Mouse (Mus musculus): ENCODE measurements around the gene Sim2. TPM values are rescaled to one million over a fixed set of nuclear protein-coding genes. Genes with fewer than 3 reads are reported as not detected.

Sim2 gene
- total and polyA plus RNA-seq, 2 experiments from 2014 or later, result not detected

DNA sequence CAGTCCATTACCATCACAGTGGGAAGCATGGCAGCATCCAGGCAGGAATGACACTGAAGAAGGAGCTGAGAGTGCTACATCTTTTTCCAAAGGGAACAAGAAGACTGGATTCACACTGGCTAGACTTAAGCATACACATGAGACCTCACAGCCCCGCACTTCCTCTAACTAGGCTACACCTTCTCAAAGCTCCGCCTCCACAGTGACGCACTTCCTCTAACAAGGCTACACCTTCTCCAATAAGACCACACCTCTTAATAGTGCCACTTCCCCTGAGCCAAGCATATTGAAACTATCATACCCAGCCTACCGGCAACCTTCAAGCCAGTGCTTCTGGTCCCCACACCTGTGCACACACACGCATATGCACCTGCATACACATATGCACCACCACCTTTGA lies 15.7 kb upstream of the Sim2 start:
- Histone ChIP-seq H3K9me3 (replicated peaks; ENCODE audit: control insufficient read depth, low read length) (no peaks in the 10 kb centered on the region), H3K27ac (ENCODE audit: low read depth) (no peak overlapping the region), H3K9ac (replicated peaks; ENCODE audit: low read depth, low read length) (no peak overlapping the region), H3K36me3 (replicated peaks; ENCODE audit: control insufficient read depth, insufficient read depth, low read length) (no peaks in the 10 kb centered on the region), H3K27me3 (ENCODE audit: control insufficient read depth, insufficient read depth, low read length) (peaks cover 9% of the 10 kb centered on the region), H3K4me2 (ENCODE audit: low read depth, low read length) (no peak overlapping the region), H3K4me3 (ENCODE audit: low read depth, low read length) (no peak overlapping the region), H3K4me1 (ENCODE audit: control insufficient read depth, insufficient read depth) (no peaks in the 10 kb centered on the region)
- ATAC-seq (ENCODE audit: insufficient read depth, low read depth) (no peak), DNase-seq (ENCODE audit: low spot score) (no peak)
- 95% methylated on average over 5 of the region's 5 CpGs for WGBS
- TF ChIP-seq CTCF (IDR thresholded peaks at IDR 0.05; ENCODE audit: low read depth) (no peak), EP300 (IDR thresholded peaks at IDR 0.05; ENCODE audit: low read depth) (no peak)

DNA sequence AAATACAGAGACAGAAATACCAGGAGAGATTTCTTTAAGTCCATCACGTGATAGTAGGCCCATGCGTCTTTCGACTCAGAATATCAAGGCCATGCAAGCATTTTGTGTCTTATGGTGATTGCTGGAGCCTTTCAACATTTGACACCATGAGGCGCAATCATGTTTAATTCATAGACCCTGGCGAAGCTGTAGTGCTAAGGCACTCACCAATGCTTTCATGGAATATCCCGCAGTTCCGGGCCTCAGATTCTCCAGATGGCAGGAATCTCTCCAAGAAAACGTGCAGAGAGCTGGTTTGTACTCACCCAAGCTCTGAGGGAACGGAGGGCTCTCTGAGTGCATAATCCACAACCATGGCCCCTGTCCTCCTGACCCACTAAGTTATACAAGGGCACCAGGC lies 13.8 kb upstream of the Sim2 start:
- no peak overlapping the region for H3K4me3 ChIP-seq (ENCODE audit: low read depth, low read length)
- H3K9me3 ChIP-seq (replicated peaks; ENCODE audit: control insufficient read depth, low read length), result 0 out of 2 replicates have a peak, but pooled peaks cover 3% of the 10 kb centered on the region
- TF ChIP-seq CTCF (IDR thresholded peaks at IDR 0.05; ENCODE audit: low read depth), result no peak
- TF ChIP-seq EP300 (IDR thresholded peaks at IDR 0.05; ENCODE audit: low read depth), result no peak
- ATAC-seq (ENCODE audit: insufficient read depth, low read depth) (no peak), DNase-seq (ENCODE audit: low spot score) (no peak)
- no peak overlapping the region for H3K27ac ChIP-seq (ENCODE audit: low read depth)
- H3K4me1 ChIP-seq (ENCODE audit: control insufficient read depth, insufficient read depth), result no peaks in the 10 kb centered on the region
- 82% methylated on average over 9 of the region's 9 CpGs for WGBS
- H3K9ac ChIP-seq (replicated peaks; ENCODE audit: low read depth, low read length), result no peak overlapping the region
- H3K27me3 ChIP-seq (ENCODE audit: control insufficient read depth, insufficient read depth, low read length), result peaks cover 23% of the 10 kb centered on the region
- no peak overlapping the region for H3K4me2 ChIP-seq (ENCODE audit: low read depth, low read length)
- H3K36me3 ChIP-seq (replicated peaks; ENCODE audit: control insufficient read depth, insufficient read depth, low read length), result no peaks in the 10 kb centered on the region

DNA sequence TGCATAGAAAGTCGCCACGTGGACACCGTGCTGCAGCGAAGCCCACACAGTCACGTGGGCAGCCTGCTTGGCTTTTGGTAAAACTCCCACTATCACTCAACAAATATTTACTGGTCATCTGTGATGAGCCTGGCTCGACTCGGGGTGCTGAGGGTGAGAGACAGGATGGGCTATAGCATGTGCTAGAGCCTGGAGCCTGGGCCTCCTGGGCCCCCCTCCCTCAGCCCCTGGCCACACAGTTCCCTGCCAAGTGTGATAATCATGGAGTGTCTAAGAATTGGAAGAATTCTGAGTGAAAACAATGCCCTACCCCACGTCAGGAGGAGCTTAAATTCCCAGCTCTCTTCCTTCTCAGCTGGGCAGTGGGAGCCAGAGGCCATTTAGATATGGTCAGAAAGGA lies 13.3 kb upstream of the Sim2 start:
- H3K27me3 ChIP-seq (ENCODE audit: control insufficient read depth, insufficient read depth, low read length), result peaks cover 28% of the 10 kb centered on the region
- 0 out of 2 replicates have a peak, but pooled peaks cover 3% of the 10 kb centered on the region for H3K9me3 ChIP-seq (replicated peaks; ENCODE audit: control insufficient read depth, low read length)
- no peak for DNase-seq (ENCODE audit: low spot score)
- H3K9ac ChIP-seq (replicated peaks; ENCODE audit: low read depth, low read length), result no peak overlapping the region
- no peak overlapping the region for H3K4me2 ChIP-seq (ENCODE audit: low read depth, low read length)
- H3K27ac ChIP-seq (ENCODE audit: low read depth), result no peak overlapping the region
- whole genome bisulfite sequencing, result 49% methylated on average over 8 of the region's 8 CpGs
- no peak overlapping the region for H3K4me3 ChIP-seq (ENCODE audit: low read depth, low read length)
- no peaks in the 10 kb centered on the region for H3K36me3 ChIP-seq (replicated peaks; ENCODE audit: control insufficient read depth, insufficient read depth, low read length)
- no peak for ATAC-seq (ENCODE audit: insufficient read depth, low read depth)
- TF ChIP-seq CTCF (IDR thresholded peaks at IDR 0.05; ENCODE audit: low read depth) (no peak), EP300 (IDR thresholded peaks at IDR 0.05; ENCODE audit: low read depth) (no peak)
- no peaks in the 10 kb centered on the region for H3K4me1 ChIP-seq (ENCODE audit: control insufficient read depth, insufficient read depth)

DNA sequence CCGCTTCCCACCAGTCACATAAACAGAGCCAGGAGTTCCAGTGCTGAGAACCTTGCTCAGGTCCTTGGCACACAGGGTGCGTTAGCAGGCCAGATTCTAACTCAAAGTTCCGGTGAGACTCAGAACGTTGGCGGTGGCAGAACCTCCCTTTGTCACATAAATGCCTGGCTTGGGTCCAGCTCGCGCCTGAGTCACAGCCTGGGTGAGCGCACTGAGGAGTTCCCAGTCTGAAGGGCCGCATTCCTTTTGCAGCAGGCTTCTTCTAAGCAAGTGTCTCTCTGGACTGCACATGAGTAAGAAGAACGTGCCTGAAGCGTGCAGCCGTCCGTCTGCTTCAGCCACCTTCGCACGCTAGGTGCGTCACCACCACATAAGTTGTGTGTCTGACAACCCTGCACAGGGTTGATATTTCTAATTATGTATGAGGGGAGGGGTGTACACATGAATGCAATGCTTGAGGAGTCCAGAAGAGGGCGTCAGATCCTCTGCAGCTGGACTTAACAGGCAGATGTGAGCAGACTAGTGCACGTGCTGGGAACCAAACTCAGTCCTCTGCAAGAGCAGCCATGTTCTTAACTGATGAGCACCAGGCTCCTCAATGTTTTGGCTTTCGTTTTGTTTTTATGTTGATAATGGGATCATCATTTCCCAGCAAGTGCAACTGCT lies 9.2 kb upstream of the Sim2 start:
- Histone ChIP-seq H3K4me1 (ENCODE audit: control insufficient read depth, insufficient read depth) (no peaks in the 10 kb centered on the region), H3K27me3 (ENCODE audit: control insufficient read depth, insufficient read depth, low read length) (peaks cover 68% of the 10 kb centered on the region), H3K27ac (ENCODE audit: low read depth) (no peak overlapping the region), H3K9ac (replicated peaks; ENCODE audit: low read depth, low read length) (no peak overlapping the region), H3K4me2 (ENCODE audit: low read depth, low read length) (no peak overlapping the region), H3K4me3 (ENCODE audit: low read depth, low read length) (no peak overlapping the region), H3K36me3 (replicated peaks; ENCODE audit: control insufficient read depth, insufficient read depth, low read length) (no peaks in the 10 kb centered on the region), H3K9me3 (replicated peaks; ENCODE audit: control insufficient read depth, low read length) (0 out of 2 replicates have a peak, but pooled peaks cover 3% of the 10 kb centered on the region)
- ATAC-seq (ENCODE audit: insufficient read depth, low read depth) (no peak), DNase-seq (ENCODE audit: low spot score) (peak; percentile 5)
- 45% methylated on average over 19 of the region's 19 CpGs for WGBS
- TF ChIP-seq CTCF (IDR thresholded peaks at IDR 0.05; ENCODE audit: low read depth), result no peak
- TF ChIP-seq EP300 (IDR thresholded peaks at IDR 0.05; ENCODE audit: low read depth), result no peak

DNA sequence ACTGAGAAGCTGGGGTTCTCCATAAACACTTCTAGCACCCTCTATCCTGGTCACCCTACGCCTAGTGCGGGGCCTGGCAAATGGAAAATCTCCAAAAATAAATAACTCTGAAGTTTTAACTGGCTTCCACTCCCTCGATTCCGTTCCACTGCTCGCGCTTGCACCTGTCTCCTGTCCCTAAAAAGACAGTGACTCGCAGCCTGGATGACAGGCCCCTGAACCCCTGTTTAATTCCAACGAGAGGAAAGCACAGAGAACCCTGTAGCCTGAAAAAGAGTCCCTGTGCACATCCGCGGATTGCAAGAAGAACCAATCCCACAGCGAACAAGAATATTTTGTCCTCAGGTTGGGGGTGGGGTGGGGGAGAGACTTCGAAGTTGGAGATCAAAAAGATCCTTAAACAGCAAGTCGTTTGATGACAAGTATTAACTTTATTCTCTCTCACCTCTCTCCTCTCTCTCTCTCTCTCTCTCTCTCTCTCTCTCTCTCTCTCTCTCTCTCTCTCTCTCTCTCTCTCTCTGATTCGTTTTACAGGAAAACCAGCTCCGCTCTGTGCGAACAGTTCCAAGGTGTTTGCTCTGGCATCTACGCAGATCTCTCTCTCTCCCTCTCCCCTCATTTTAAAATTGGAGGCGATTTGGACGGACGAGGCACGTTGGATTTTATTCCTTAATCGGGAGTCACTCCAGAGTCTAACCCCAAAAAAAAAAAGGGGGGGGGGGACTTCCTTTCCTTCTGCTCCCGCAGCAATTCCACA lies 6.2 kb upstream of the Sim2 start:
- 5% methylated on average over 22 of the region's 23 CpGs for WGBS
- Histone ChIP-seq H3K4me3 (ENCODE audit: low read depth, low read length) (no peak overlapping the region), H3K4me1 (ENCODE audit: control insufficient read depth, insufficient read depth) (no peaks in the 10 kb centered on the region), H3K4me2 (ENCODE audit: low read depth, low read length) (no peak overlapping the region), H3K9me3 (replicated peaks; ENCODE audit: control insufficient read depth, low read length) (0 out of 2 replicates have a peak, but pooled peaks cover 3% of the 10 kb centered on the region), H3K27ac (ENCODE audit: low read depth) (no peak overlapping the region), H3K27me3 (ENCODE audit: control insufficient read depth, insufficient read depth, low read length) (peaks cover 94% of the 10 kb centered on the region), H3K9ac (replicated peaks; ENCODE audit: low read depth, low read length) (no peak overlapping the region), H3K36me3 (replicated peaks; ENCODE audit: control insufficient read depth, insufficient read depth, low read length) (no peaks in the 10 kb centered on the region)
- DNase-seq (ENCODE audit: low spot score) (peak; percentile 4), ATAC-seq (ENCODE audit: insufficient read depth, low read depth) (no peak)
- no peak for TF ChIP-seq EP300 (IDR thresholded peaks at IDR 0.05; ENCODE audit: low read depth)
- no peak for TF ChIP-seq CTCF (IDR thresholded peaks at IDR 0.05; ENCODE audit: low read depth)

Measured in heart, postnatal 0 days (tissue).